Mouse (Mus musculus) layer of hippocampus, adult 9-10 months (tissue): Measurements from ENCODE around the gene Npc2.

ENCODE experiments used
- DNase-seq: peaks from one replicate; pipeline ENCODE4 v3.0.0; 2022; ENCODE audit warnings: low spot score

Gene Npc2

DNA sequence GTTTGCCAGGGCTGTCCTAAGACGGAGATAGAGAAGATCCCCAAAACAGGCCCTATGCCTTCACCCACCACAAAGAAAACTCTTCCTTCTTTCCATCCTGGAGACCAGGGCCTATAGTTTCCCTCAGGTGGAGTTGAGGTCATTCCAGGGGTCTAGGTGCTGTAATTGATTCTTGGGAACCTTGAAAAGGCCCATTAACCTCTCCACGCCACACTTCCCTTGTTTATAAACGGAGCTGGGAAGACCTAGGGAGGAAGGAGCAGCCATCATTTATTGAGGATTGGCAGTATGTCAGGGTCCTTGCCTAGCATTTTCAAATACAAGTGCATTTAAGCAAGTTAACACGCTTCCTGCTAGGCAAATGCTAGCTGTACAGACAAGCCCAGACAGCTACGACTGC is 45.5 kb downstream of the Npc2 start:
- no peak for DNase-seq

- no peak for DNase-seq
Measured at GRCm38 (mm10) chr12:84726986-84727385, 46.0 kb downstream of the Npc2 start.

DNA sequence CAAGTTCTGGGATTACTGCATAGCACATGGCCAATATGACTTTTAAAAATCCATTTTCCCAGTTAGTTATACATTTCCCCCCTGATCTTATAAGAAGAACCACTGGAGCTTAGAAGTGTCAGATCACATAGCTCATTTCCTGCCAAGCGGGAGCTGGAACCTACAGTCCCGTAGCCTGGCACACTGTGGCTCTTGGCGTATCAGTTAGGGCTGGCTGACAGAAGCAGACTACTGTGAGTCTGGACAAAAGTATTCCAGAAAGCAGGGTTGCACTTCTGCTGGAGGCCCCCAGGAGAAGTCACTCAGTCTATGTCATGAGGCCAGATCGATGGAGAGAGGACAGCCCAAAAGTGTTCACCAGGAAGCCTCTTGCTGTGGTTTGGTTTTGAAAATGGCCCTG is 46.6 kb downstream of the Npc2 start:
- no peak for DNase-seq

GRCm38 (mm10) chr12:84718462-84719244 is 54.3 kb downstream of the Npc2 start:
- DNase-seq: no peak

DNA sequence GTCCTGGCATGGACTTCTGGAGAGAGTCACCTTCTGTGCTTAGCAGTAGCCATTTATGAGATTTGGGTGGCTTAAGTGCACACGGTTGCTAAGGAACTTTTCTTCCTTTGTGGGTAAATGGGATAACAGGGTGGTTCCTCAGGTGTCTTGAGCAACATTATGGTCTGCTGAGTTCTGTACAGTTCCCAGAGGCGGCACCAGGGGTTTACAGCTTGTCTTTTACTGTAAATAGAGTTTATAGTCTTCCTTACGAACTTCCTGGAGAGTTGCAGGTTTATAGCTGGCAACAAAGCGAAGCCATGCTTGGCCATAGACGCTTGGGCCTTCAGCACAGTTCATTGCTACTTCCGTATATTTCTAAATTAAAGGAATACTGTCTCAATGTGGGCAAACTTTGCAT is 58.4 kb downstream of the Npc2 start:
- DNase-seq: no peak

- DNase-seq: no peak
Measured at GRCm38 (mm10) chr12:84709842-84710439, 63.0 kb downstream of the Npc2 start.

DNA sequence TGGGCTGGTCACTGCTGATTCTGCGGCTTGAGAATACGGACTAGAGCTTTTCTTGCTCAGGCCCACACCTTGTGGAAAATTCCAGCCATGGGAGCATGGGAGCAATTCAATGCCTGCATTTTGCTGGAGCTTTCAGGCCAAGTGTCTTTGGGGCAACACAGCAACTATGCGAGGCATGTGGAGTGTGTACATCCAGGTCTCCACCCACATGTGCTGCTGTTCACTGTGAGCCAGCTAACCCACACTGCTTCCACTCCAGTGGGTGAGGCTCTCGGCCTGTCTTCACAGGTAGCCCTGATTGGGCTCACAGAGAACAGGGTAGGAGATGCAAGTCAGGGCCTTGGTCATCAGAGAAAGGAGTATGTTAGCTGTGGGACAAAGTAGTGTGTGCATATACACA is 65.1 kb downstream of the Npc2 start:
- DNase-seq: no peak

- no peak for DNase-seq
Measured at GRCm38 (mm10) chr12:84706886-84707285, 66.1 kb downstream of the Npc2 start.
